Mouse (Mus musculus): ENCODE data around the gene Bcat2. TPM values are rescaled to one million over a fixed set of nuclear protein-coding genes. Genes with fewer than 3 reads are reported as not detected.

The Bcat2 gene
- total and polyA plus RNA-seq, 2 experiments from 2014 or later = 13.7 to 20.2 TPM

DNA sequence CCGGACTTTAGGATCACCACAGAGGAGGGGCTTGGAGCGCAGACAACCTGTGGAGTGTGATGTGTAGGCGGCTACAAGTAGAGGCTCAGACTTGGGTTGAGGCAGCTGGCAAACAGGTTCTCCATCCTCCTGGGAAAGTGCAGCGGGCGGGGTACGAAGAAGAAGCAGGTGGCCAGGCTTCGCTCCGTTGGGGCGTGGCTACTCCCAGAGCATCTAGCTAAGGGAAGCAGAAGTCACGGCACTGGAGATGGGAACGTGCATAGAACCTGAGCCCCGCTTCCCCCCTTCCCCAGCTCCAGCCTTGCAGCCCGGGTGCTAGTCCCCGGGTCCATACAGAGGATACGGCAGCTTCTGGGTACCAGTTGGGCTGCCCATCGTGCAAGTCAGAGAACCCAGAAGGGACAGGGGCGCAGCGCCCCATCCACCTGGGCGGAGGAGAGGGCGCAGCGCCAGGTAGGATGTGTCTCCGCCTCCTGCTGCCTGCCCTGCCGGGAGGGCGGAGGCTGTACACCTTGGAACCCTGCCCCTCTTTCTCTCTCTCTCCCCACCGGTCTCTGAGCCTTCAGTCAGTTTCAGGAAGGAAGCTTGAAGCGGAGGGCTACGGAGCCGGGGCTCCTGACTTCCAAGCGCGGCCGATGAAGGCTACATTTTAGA, 47.2 kb downstream of the Bcat2 start, which contains the start of gene Fut1:
Fut1 (plus strand) TSS at position 248 of the 654 bp plus-strand sequence.
- H3K4me2 ChIP-seq (ENCODE audit: low read depth) = peak within 1 kb of the TSS; percentile 41
- H3K4me1 ChIP-seq (ENCODE audit: insufficient read depth) = no peaks in the 10 kb centered on the region
- no peaks in the 10 kb centered on the region for H3K9me3 ChIP-seq (ENCODE audit: low read length)
- H3K9ac ChIP-seq = no peak within 1 kb of the TSS
- H3K27me3 ChIP-seq (ENCODE audit: insufficient read depth, low read length) = peaks cover 22% of the 10 kb centered on the region; the same call in 1 of the 2 replicates
- no peak within 1 kb of the TSS for H3K27ac ChIP-seq (ENCODE audit: low read depth, low read length)
- no peak for TF ChIP-seq CTCF (IDR thresholded peaks at IDR 0.05; ENCODE audit: low read depth)
- H3K36me3 ChIP-seq (ENCODE audit: insufficient read depth) = no peaks in the 10 kb centered on the region
- ATAC-seq (no peak), DNase-seq (no peak)
- WGBS = 6% methylated on average over 29 of the region's 31 CpGs
- peak within 1 kb of the TSS; percentile 16 for H3K4me3 ChIP-seq (ENCODE audit: low read depth, low read length)

DNA sequence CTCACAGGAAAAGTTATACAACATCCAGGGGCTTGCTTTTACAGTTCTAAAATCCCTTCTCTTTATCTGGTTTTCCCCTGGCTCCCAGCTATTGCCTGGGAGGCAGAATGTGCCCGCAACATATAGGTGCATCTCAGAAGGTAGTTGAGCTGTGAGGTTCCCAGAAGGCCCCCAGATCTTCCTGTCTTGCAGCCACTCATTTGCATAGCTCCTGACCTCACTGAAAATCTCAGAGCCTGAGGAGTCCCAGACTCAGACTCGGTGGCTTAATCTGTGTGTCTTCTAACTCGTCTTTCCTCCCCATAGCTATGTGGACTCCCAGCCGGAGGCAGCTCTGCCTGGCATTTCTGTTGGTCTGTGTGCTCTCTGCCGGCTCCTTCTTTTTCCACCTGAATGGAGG, 48.4 kb downstream of the Bcat2 start:
- ATAC-seq = no peak
- H3K27me3 ChIP-seq (ENCODE audit: insufficient read depth, low read length) = peaks cover 22% of the 10 kb centered on the region; the same call in 1 of the 2 replicates
- TF ChIP-seq CTCF (IDR thresholded peaks at IDR 0.05; ENCODE audit: low read depth) = no peak
- H3K4me1 ChIP-seq (ENCODE audit: insufficient read depth) = no peaks in the 10 kb centered on the region
- no peak overlapping the region for H3K4me2 ChIP-seq (ENCODE audit: low read depth)
- WGBS = 81% methylated on average over 5 of the region's 5 CpGs
- H3K36me3 ChIP-seq (ENCODE audit: insufficient read depth) = no peaks in the 10 kb centered on the region
- no peaks in the 10 kb centered on the region for H3K9me3 ChIP-seq (ENCODE audit: low read length)
- no peak overlapping the region for H3K4me3 ChIP-seq (ENCODE audit: low read depth, low read length)
- no peak overlapping the region for H3K9ac ChIP-seq
- H3K27ac ChIP-seq (ENCODE audit: low read depth, low read length) = no peak overlapping the region
- DNase-seq = no peak

DNA sequence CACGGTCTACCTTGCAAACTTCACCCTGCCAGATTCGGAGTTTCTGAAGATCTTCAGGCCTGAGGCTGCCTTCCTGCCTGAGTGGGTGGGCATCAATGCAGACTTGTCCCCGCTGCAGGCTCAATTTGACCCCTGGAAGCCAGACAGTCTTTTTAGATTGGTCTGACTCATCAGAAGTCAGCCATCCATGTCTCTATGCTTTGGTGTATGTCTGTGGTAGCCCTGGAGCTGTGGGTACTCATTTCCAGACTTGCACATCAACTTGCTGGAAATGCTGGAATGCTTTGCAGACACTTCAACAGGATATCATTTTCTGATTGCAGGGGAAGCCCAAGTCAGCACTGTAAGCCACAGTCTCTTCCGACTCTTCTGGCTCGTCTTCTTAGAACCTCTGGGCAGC, 49.6 kb downstream of the Bcat2 start:
- no peak for DNase-seq
- H3K4me3 ChIP-seq (ENCODE audit: low read depth, low read length) = no peak overlapping the region
- no peak overlapping the region for H3K4me2 ChIP-seq (ENCODE audit: low read depth)
- no peak overlapping the region for H3K27ac ChIP-seq (ENCODE audit: low read depth, low read length)
- no peaks in the 10 kb centered on the region for H3K9me3 ChIP-seq (ENCODE audit: low read length)
- no peak overlapping the region for H3K9ac ChIP-seq
- TF ChIP-seq CTCF (IDR thresholded peaks at IDR 0.05; ENCODE audit: low read depth) = no peak
- peaks cover 22% of the 10 kb centered on the region; the same call in 1 of the 2 replicates for H3K27me3 ChIP-seq (ENCODE audit: insufficient read depth, low read length)
- 92% methylated on average over 5 of the region's 5 CpGs for WGBS
- H3K4me1 ChIP-seq (ENCODE audit: insufficient read depth) = no peaks in the 10 kb centered on the region
- ATAC-seq = no peak
- H3K36me3 ChIP-seq (ENCODE audit: insufficient read depth) = no peaks in the 10 kb centered on the region

DNA sequence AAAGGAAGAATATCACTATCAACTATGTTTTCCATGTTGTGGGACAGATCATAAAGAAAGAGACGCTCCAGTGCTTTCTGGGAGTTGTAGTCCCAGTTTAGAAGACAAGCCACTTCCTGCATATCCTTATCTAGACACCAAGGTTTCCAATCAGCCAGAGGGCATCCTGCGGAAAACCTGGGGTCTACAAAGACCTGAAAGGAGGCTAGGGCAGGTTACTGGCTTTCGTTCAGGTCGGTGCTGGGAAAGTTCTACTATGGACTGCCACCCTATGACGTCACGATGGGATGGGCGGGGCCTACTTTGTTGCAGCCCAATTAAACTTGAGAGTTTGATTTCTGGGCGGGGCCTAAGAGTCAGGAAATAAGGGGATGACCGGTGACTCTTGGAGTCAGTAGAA, 51.5 kb downstream of the Bcat2 start, which contains the start of gene Izumo1:
Izumo1 (plus strand) TSS at position 369 of the 400 bp plus-strand sequence.
- H3K9me3 ChIP-seq (ENCODE audit: low read length) = no peaks in the 10 kb centered on the region
- H3K4me1 ChIP-seq (ENCODE audit: insufficient read depth) = no peaks in the 10 kb centered on the region
- ATAC-seq = no peak
- no peaks in the 10 kb centered on the region for H3K36me3 ChIP-seq (ENCODE audit: insufficient read depth)
- no peak for TF ChIP-seq CTCF (IDR thresholded peaks at IDR 0.05; ENCODE audit: low read depth)
- no peak for DNase-seq
- no peak within 1 kb of the TSS for H3K9ac ChIP-seq
- H3K4me3 ChIP-seq (ENCODE audit: low read depth, low read length) = no peak within 1 kb of the TSS
- H3K4me2 ChIP-seq (ENCODE audit: low read depth) = no peak within 1 kb of the TSS
- peaks cover 16% of the 10 kb centered on the region; the same call in 1 of the 2 replicates for H3K27me3 ChIP-seq (ENCODE audit: insufficient read depth, low read length)
- 30% methylated on average over 9 of the region's 9 CpGs for WGBS
- no peak within 1 kb of the TSS for H3K27ac ChIP-seq (ENCODE audit: low read depth, low read length)

DNA sequence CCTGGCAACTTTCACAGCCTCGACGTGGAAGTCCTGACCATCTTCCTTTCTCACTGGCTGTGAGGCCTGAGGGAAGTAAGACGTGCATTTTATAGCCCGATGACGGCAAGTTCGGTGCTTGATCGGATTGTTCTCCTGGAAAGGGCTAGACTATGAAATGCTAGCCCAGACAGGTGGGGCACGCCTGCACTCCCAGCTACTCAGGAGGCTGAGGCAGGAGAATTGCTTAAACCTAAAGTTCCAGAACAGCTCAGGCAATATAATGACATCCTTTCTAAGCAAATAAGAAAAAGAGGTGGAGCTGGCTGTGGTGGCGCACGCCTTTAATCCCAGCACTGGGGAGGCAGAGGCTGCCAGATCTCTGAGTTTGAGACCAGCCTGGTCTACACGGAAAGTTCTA, 53.6 kb downstream of the Bcat2 start:
- no peaks in the 10 kb centered on the region for H3K4me1 ChIP-seq (ENCODE audit: insufficient read depth)
- ATAC-seq (no peak), DNase-seq (no peak)
- no peaks in the 10 kb centered on the region for H3K9me3 ChIP-seq (ENCODE audit: low read length)
- H3K27me3 ChIP-seq (ENCODE audit: insufficient read depth, low read length) = 0 out of 2 replicates have a peak, but pooled peaks cover 5% of the 10 kb centered on the region
- H3K27ac ChIP-seq (ENCODE audit: low read depth, low read length) = no peak overlapping the region
- WGBS = 91% methylated on average over 11 of the region's 11 CpGs
- H3K36me3 ChIP-seq (ENCODE audit: insufficient read depth) = no peaks in the 10 kb centered on the region
- no peak for TF ChIP-seq CTCF (IDR thresholded peaks at IDR 0.05; ENCODE audit: low read depth)
- H3K4me3 ChIP-seq (ENCODE audit: low read depth, low read length) = no peak overlapping the region
- no peak overlapping the region for H3K4me2 ChIP-seq (ENCODE audit: low read depth)
- H3K9ac ChIP-seq = no peak overlapping the region

DNA sequence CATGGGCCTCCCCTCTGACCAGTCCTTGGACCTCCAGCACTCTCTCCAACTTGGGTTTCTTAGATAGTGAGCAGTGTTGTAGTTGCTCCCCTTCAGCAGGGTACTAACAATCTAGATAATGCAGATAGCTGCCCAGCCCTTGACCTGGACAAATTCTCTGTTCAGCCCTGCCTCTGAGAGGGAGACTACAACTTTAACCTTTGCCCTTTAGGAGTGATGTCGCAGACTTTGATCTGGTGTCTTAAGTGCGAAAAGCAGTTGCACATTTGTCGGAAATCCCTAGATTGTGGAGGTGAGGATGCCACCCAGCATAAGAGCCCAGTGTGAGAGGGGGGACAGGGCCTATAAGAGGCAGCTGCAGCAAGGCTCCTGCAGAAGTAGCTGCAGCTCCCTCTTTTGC, 54.8 kb downstream of the Bcat2 start:
- no peak overlapping the region for H3K9ac ChIP-seq
- no peaks in the 10 kb centered on the region for H3K9me3 ChIP-seq (ENCODE audit: low read length)
- no peaks in the 10 kb centered on the region for H3K36me3 ChIP-seq (ENCODE audit: insufficient read depth)
- WGBS = 88% methylated on average over 3 of the region's 3 CpGs
- no peak for ATAC-seq
- H3K4me2 ChIP-seq (ENCODE audit: low read depth) = no peak overlapping the region
- no peak for DNase-seq
- no peak overlapping the region for H3K4me3 ChIP-seq (ENCODE audit: low read depth, low read length)
- no peak for TF ChIP-seq CTCF (IDR thresholded peaks at IDR 0.05; ENCODE audit: low read depth)
- H3K4me1 ChIP-seq (ENCODE audit: insufficient read depth) = no peaks in the 10 kb centered on the region
- H3K27me3 ChIP-seq (ENCODE audit: insufficient read depth, low read length) = no peaks in the 10 kb centered on the region
- no peak overlapping the region for H3K27ac ChIP-seq (ENCODE audit: low read depth, low read length)

DNA sequence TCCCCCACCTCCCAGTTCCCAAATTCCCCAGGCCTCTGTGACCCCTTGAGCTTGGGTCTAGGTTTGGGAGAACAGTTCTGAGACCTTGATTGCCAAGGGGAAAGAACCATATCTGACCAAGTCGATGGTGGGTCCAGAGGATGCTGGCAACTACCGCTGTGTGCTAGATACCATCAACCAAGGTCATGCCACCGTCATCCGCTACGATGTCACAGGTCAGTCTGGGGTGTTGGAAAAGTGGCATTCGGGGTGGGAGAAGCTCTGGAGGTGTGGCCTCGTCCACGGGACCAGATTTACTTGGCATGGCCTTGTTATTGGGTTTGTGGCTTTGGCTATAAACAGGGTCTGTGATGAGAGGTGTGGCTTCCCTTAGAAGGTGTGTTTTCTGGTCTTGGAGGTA, 55.5 kb downstream of the Bcat2 start:
- H3K9me3 ChIP-seq (ENCODE audit: low read length) = no peaks in the 10 kb centered on the region
- no peak for ATAC-seq
- H3K27me3 ChIP-seq (ENCODE audit: insufficient read depth, low read length) = no peaks in the 10 kb centered on the region
- H3K4me2 ChIP-seq (ENCODE audit: low read depth) = no peak overlapping the region
- DNase-seq = no peak
- no peak overlapping the region for H3K4me3 ChIP-seq (ENCODE audit: low read depth, low read length)
- H3K27ac ChIP-seq (ENCODE audit: low read depth, low read length) = no peak overlapping the region
- H3K4me1 ChIP-seq (ENCODE audit: insufficient read depth) = no peaks in the 10 kb centered on the region
- H3K36me3 ChIP-seq (ENCODE audit: insufficient read depth) = no peaks in the 10 kb centered on the region
- 92% methylated on average over 8 of the region's 8 CpGs for WGBS
- no peak overlapping the region for H3K9ac ChIP-seq
- no peak for TF ChIP-seq CTCF (IDR thresholded peaks at IDR 0.05; ENCODE audit: low read depth)

Measured in forebrain, postnatal 0 days (tissue).